Mouse (Mus musculus) liver, embryonic 16.5 days (tissue): ENCODE results near the gene Pla2g12a. TPM values are rescaled to one million over a fixed set of nuclear protein-coding genes. Genes with fewer than 3 reads are reported as not detected.
A peak's percentile ranks its signal among the peaks of the same experiment; 100 is the strongest.

Experiments used
- ATAC-seq: fragments of 200-750 bp; cut with Nextera tagmentation; 2 replicates; pipeline ENCODE4 v1.8.0; 2017; ENCODE audit warnings: low read depth, mild to moderate bottlenecking, moderate number of reproducible peaks, moderate library complexity
- H3K27ac ChIP-seq: fragments of 300-500 bp; sonication (generic); 2 replicates; pipeline ENCODE4 v1.5.1; 2014; ENCODE audit warnings: mild to moderate bottlenecking, low read length
- H3K27me3 ChIP-seq: fragments of 300-500 bp; sonication (generic); 2 replicates; pipeline ENCODE4 v1.6.1; 2014; ENCODE audit warnings: low read depth, low read length, mixed read lengths; ENCODE audit not compliant: control insufficient read depth, insufficient read depth
- H3K36me3 ChIP-seq: fragments of 300-500 bp; sonication (generic); 2 replicates; pipeline ENCODE4 v1.6.1; 2014; ENCODE audit warnings: mild to moderate bottlenecking; ENCODE audit not compliant: control insufficient read depth, insufficient read depth
- H3K4me1 ChIP-seq: fragments of 300-500 bp; sonication (generic); 2 replicates; pipeline ENCODE4 v1.6.1; 2014; ENCODE audit warnings: low read depth, low read length, mixed read lengths; ENCODE audit not compliant: control insufficient read depth
- H3K4me2 ChIP-seq: fragments of 300-500 bp; sonication (generic); 2 replicates; pipeline ENCODE4 v1.6.1; 2014; ENCODE audit warnings: low read depth, low read length, mixed read lengths
- H3K4me3 ChIP-seq: fragments of 300-500 bp; sonication (generic); 2 replicates; pipeline ENCODE4 v1.5.1; 2014; ENCODE audit warnings: low read depth, mild to moderate bottlenecking, low read length
- H3K9ac ChIP-seq: fragments of 300-500 bp; sonication (generic); 2 replicates; pipeline ENCODE4 v1.6.1; 2014; ENCODE audit warnings: low read depth, low read length
- H3K9me3 ChIP-seq: fragments of 300-500 bp; sonication (generic); replicated peaks from 2 replicates; pipeline ENCODE4 v1.6.1; 2016; ENCODE audit warnings: low read length; ENCODE audit not compliant: control insufficient read depth
- WGBS: fragments of 180-500 bp; shearing (Covaris S2); extraction: QIAGEN DNeasy Blood & Tissue Kit; methylation state at CpG from one replicate; pipeline ENCODE4 v1.1.7; 2014; ENCODE audit not compliant: insufficient replicate concordance; 5-methylcytosine and 5-hydroxymethylcytosine counted together
- polyA plus RNA-seq: library from polyadenylated mRNA; unstranded; fragments of >200 nt; fragmentation: Nextera tagmentation; extraction: Ambion mirVana; gene quantifications from 2 replicates; pipeline ENCODE4 v1.2.1, GENCODE M21; 2015

Pla2g12a gene
- polyA plus RNA-seq, 1 experiment from 2014 or later = 80.6 TPM

DNA sequence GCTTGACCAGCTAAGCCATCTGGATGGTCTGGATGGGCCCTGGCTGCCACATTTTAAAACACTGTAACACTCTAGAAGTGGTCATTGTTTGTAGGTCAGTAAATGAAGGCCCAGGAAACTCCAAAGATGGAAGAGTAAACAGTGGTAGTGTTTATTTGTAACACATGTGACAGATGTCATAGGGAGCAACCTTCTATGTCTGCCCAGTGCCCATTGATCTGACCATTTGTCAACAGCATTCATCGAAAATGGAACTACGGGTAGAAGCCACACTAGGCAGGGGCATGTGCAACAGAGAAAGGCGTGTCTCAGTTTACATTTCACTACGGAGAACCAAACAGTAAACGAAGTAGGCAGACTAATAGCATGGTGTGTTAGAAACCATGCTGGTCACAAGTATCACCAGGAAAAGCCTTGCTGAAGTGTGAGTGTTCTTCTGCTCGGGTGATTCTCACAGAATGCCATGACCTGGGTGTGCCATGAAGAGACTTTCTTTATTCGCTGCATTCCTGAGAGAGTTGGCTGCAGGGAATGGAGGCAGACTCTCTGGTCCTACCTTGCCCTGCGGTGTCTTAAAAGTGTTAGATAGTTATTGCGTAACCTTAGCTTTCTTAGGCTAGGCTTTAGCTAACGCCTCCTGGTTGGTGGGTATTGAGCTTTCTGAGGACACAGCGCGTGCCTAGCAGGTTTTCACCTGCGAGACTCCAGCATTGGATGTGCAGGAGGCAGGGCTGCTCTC lies 9.5 kb downstream of the Pla2g12a start:
- Histone ChIP-seq H3K9me3 (no peaks in the 10 kb centered on the region), H3K4me3 (no peak overlapping the region), H3K9ac (no peak overlapping the region), H3K4me1 (peaks cover 35% of the 10 kb centered on the region), H3K27ac (no peak overlapping the region), H3K27me3 (no peaks in the 10 kb centered on the region), H3K36me3 (peaks cover 16% of the 10 kb centered on the region), H3K4me2 (no peak overlapping the region)
- peak; percentile 37 for ATAC-seq
- 78% methylated on average over 13 of the region's 13 CpGs for WGBS

DNA sequence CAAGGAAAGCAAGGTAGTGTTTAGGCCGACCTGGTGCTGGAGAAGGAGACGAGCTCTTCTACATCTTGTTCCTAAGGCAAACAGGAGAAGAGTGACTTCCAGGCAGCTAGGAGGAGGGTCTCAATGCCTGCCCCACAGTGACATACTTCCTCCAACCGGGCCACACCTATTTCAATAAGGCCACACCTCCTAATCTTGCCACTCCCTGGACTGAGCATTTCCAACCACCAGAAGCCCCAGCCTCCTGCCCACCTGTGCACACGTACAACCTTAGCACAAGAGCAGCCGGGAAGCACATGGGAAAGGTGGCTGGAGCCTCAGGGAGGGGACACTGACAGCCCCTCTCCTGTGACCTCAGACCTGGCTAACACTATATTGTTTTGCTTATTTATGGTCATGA lies 13.6 kb downstream of the Pla2g12a start:
- no peak overlapping the region for H3K4me3 ChIP-seq
- H3K36me3 ChIP-seq = peaks cover 21% of the 10 kb centered on the region
- no peaks in the 10 kb centered on the region for H3K27me3 ChIP-seq
- no peak overlapping the region for H3K27ac ChIP-seq
- H3K9me3 ChIP-seq = no peaks in the 10 kb centered on the region
- H3K4me1 ChIP-seq = peaks cover 8% of the 10 kb centered on the region
- no peak overlapping the region for H3K4me2 ChIP-seq
- no peak for ATAC-seq
- WGBS = 67% methylated on average over 5 of the region's 5 CpGs
- H3K9ac ChIP-seq = no peak overlapping the region

DNA sequence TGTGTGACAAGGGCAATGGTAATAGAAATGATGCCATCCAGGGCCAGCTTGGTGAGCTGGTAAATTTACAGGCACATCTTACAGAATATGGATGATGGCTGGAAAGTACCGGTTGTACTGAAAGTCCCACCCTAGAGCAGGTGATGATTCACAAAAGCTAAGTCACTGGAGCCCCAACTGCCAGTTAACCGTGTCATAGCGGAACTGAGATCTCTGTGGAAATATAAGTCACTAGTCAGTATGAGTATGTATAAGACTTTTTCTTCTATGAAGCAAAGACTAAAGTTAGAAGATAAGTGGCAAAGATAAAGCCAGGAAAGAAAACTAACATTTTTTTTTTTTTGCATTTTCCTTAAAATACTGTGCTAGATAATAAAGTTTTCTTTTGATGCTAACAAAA lies 14.7 kb downstream of the Pla2g12a start:
- Histone ChIP-seq H3K27ac (no peak overlapping the region), H3K27me3 (no peaks in the 10 kb centered on the region), H3K4me1 (peaks cover 4% of the 10 kb centered on the region), H3K36me3 (peaks cover 21% of the 10 kb centered on the region), H3K4me2 (no peak overlapping the region), H3K9ac (no peak overlapping the region), H3K9me3 (no peaks in the 10 kb centered on the region), H3K4me3 (no peak overlapping the region)
- ATAC-seq = no peak
- WGBS = 89% methylated on average over 3 of the region's 3 CpGs

DNA sequence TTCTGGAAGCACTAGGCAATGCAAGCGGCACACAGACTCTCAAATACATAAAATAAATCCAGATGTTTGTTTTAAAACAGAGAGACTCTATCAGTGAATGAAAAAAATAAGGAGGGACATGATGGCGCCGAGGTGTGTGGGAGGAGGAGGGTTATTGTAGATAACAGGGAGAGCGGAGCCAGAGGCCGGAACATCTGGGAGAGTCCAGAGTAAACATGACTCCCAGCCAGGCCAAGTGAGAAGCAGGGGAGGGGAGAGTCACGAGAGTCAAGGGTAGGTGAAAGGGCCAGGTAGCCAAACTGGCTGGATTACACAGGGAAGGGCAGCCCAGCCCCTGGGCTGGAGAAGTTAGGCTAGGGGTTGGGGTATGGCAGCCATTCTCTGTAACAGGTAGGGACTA lies 18.2 kb downstream of the Pla2g12a start:
- Histone ChIP-seq H3K27ac (no peak overlapping the region), H3K27me3 (no peaks in the 10 kb centered on the region), H3K36me3 (peaks cover 8% of the 10 kb centered on the region)

DNA sequence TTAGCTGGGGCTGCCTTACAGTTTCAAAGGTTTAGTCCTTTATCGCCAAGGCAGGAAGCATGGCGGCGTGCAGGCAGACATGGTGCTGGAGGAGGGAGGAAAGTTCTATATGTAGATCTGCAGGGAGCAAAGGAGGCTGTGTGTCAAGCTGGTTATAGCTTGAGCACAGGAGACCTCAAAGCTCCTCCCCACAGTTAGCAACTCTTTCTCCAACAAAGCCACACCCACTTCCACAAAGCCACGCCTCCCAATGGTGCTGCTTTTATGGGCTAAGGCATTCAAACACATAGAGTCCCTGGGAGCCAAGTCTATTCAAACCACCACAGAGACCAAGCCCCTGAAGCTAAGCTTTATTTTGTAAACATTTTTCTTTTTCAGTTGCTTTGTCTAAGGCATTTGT lies 20.5 kb downstream of the Pla2g12a start:
- ATAC-seq = no peak
- Histone ChIP-seq H3K4me1 (peaks cover 25% of the 10 kb centered on the region), H3K4me2 (no peak overlapping the region), H3K27ac (no peak overlapping the region), H3K9me3 (no peaks in the 10 kb centered on the region), H3K36me3 (no peaks in the 10 kb centered on the region), H3K4me3 (no peak overlapping the region), H3K9ac (no peak overlapping the region), H3K27me3 (no peaks in the 10 kb centered on the region)
- 60% methylated on average over 4 of the region's 4 CpGs for WGBS

More for the DNA sequence above, 18.2 kb downstream of the Pla2g12a start:
- 60% methylated on average over 6 of the region's 6 CpGs for WGBS
- no peaks in the 10 kb centered on the region for H3K9me3 ChIP-seq
- no peak for ATAC-seq
- no peak overlapping the region for H3K4me2 ChIP-seq
- peaks cover 9% of the 10 kb centered on the region for H3K4me1 ChIP-seq
- H3K4me3 ChIP-seq = no peak overlapping the region
- H3K9ac ChIP-seq = no peak overlapping the region

DNA sequence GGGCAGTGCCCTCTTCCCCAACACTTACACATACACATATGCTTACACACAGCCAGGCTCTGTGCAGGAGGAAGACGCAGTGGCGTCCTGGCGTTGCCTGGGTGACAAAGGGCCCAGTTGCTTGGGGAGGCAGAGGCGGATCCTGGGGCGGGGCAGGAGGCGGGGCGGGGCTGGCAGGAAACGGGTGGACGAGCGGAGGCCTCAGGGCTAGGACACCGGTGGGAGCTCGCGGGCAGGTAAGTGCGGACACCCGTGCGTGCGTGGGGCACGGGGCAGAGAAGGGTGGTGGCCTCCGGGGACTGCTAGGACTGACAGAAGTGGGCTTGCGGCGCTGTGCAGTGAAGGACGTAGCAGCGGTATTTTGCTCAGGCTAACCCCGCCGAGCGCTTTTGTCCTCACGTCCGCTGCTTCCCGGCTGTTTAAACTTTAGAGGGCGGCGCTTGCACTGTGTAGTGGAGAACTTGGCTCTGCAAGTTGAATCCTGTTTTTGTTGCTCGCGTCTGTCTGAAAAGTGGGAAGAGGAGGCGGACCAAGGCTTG lies 22.9 kb downstream of the Pla2g12a start, which contains the start of gene Casp6:
Casp6 (plus strand) TSS at position 155 of the 539 bp plus-strand sequence.
- Histone ChIP-seq H3K9me3 (no peaks in the 10 kb centered on the region), H3K27ac (peak within 1 kb of the TSS; percentile 64), H3K36me3 (no peaks in the 10 kb centered on the region), H3K4me2 (peak within 1 kb of the TSS; percentile 66), H3K9ac (peak within 1 kb of the TSS; percentile 68), H3K4me1 (peaks cover 22% of the 10 kb centered on the region), H3K27me3 (no peaks in the 10 kb centered on the region), H3K4me3 (peak within 1 kb of the TSS; percentile 71)
- WGBS = under 1% methylated on average over 34 of the region's 34 CpGs
- ATAC-seq = peak; percentile 96

DNA sequence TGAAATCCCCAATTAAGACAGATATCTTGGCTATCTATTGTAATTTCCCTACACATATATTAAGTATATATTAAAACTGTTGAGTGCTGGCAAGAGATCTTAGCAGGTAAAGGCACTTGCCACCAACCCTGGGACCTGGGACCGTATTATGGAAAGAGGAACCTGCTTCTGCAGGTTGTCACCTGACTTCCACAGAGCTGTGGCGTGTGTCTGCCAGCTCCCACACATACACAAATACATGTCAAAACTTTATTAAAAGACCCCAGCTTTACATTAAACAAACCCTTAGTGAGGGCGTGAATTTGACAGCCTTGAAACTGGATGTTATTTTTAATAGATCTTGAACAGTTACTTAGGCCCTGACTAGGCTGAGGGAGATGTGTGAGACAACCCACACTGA lies 25.0 kb downstream of the Pla2g12a start:
- peaks cover 22% of the 10 kb centered on the region for H3K4me1 ChIP-seq
- no peak overlapping the region for H3K4me2 ChIP-seq
- H3K9me3 ChIP-seq = no peaks in the 10 kb centered on the region
- no peaks in the 10 kb centered on the region for H3K27me3 ChIP-seq
- no peak overlapping the region for H3K27ac ChIP-seq
- no peak for ATAC-seq
- WGBS = 70% methylated on average over 3 of the region's 3 CpGs
- no peak overlapping the region for H3K9ac ChIP-seq
- no peak overlapping the region for H3K4me3 ChIP-seq
- 0 out of 2 replicates have a peak, but pooled peaks cover 1% of the 10 kb centered on the region for H3K36me3 ChIP-seq

DNA sequence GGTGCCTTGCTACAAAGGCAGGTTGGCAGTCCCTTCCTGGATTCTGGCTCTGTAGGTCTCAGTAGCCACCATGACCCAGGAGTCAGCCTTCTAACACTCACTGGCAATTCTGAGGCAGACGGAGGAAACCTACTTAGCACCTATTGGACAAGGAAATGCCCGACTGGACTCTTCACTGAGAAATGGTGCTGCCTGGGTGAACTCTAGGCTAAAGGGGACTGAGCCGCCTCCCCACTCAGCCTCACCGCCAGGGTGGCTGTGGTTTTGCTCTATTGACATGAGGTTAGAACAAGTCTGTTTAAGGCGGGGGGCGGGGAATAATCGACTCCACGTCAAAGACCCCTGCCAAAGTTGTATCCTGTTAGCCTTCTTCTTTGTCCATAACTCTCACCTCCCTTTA lies 25.5 kb downstream of the Pla2g12a start:
- Histone ChIP-seq H3K27ac (no peak overlapping the region), H3K4me3 (no peak overlapping the region), H3K36me3 (peaks cover 5% of the 10 kb centered on the region; the same call in 1 of the 2 replicates), H3K4me2 (no peak overlapping the region), H3K9me3 (no peaks in the 10 kb centered on the region), H3K27me3 (no peaks in the 10 kb centered on the region), H3K4me1 (peaks cover 22% of the 10 kb centered on the region), H3K9ac (no peak overlapping the region)
- ATAC-seq = no peak
- WGBS = 56% methylated on average over 8 of the region's 8 CpGs

DNA sequence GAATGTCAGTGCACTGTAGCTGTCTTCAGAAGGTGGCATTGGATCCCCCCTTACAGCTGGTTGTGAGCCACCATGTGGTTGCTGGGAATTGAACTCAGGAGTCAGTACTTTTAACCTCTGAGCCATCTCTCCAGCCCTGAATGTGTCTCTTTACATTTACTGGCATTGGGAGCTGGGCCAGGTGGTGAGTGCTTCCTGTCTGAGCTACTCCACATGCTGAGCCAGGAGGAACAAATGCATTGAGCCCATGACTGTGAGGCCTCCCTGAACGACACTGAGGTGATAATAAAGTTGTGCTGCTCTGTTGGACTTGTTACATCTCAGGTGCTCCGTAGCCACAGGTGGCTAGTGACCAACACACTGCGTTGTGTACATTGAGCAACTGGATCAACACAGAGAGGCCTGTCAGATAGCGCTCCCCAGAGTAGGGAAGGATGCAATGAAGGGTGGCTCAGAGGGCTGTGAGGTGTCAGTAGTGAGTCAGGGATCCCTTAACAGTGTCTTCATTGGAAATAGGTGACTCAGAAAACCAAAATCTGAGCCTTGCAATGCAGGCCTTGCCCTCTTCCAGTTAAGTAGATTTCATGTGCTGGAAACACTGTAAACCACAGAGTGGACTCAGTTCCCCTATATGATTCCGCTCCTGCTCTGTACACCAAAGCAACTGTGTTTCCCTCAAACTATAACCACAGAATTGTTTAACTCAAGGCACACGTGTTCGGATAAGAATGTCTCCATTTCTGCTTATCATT lies 26.2 kb downstream of the Pla2g12a start:
- H3K4me2 ChIP-seq = no peak overlapping the region
- no peaks in the 10 kb centered on the region for H3K9me3 ChIP-seq
- no peak overlapping the region for H3K9ac ChIP-seq
- H3K27me3 ChIP-seq = no peaks in the 10 kb centered on the region
- H3K27ac ChIP-seq = no peak overlapping the region
- 51% methylated on average over 7 of the region's 7 CpGs for WGBS
- ATAC-seq = no peak
- peaks cover 22% of the 10 kb centered on the region for H3K4me1 ChIP-seq
- H3K4me3 ChIP-seq = no peak overlapping the region
- peaks cover 12% of the 10 kb centered on the region for H3K36me3 ChIP-seq
